Mouse (Mus musculus): ENCODE measurements around the gene Creb5.

Gene Creb5

DNA sequence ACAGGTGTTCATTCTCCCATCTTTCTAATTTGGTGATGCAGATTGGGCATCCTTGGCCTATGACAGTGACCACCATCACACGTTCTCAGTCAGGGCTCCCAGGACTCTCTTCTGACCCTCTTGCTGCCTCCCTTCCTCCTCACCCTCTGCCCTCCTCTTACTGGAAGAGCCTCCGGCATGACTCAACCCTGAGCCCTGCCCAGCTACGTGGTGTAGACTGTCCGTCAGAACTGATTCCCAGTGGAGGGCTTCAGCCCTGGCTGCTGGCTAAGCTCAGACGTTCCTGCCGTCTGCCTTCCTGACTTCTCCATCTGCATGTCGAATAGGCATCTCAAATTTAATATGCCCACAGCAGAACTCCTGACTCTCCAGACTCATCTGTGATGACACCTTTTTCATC is 275.5 kb downstream of the Creb5 start:
- DNase-seq = no peak

DNA sequence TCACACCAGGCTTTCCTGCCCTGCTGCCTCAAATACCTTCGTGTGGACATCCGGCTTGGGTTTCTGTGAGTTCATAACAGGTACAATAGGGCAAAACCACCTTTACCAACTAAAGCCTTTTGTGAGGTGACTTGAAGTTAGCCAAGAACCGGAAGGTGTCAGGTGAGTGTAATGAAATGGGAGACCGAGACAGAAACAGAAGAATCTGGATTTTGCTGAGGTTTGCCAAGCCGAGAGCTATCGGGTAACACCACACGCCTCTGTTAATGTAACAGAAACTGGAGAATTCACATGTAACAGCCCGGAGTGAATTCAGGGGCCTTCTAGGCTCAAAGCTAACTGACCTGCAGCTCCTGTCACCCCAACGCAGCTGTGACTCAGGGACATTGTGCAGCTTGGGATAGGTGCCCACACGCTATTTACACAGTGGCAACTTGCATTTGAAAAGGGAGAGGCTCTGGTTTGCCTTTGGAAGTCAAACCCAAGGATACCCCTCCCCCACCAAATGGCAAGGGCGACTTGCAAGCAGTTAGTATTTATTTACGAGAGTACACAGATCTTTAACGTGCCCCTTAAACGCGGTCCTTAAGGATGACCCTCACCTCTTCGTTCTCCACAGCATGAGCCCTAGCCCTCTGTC is 276.6 kb downstream of the Creb5 start:
- peak; percentile 25 to 49 for DNase-seq

DNA sequence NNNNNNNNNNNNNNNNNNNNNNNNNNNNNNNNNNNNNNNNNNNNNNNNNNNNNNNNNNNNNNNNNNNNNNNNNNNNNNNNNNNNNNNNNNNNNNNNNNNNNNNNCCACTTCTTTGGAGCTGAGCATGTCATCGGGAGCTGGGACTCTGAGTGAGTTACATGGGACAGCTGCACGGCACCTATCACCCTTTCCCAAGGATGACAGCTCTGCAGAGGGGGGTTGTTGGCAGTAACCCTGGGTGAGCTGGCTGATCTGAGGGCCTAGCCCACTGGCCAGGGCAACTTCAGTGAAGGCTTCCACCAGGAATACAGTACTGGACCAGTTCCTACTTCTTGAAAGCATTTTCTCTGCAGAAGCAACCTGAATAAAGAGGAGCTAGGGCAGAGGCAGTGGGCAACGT is 282.4 kb downstream of the Creb5 start:
- DNase-seq = no peak

DNA sequence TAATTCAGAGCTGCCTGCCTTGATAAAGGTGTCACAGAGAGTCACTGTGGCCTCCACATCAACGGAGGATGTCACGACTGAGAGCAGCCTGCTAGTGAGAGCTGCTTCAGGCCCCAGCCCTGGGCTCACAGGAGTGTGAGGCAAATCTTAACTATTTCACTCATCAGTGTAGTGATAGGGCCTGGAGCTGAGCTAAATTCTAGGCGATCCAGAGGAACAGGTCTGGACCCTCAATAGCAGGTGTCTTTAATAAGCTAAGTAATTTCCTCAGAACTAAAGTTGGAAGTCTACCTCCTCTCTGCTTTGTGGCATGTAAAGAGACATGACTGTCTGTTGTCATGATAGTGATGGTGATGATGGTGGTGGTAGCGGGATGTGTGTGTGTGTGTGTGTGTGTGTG is 283.8 kb downstream of the Creb5 start:
- no peak for DNase-seq

DNA sequence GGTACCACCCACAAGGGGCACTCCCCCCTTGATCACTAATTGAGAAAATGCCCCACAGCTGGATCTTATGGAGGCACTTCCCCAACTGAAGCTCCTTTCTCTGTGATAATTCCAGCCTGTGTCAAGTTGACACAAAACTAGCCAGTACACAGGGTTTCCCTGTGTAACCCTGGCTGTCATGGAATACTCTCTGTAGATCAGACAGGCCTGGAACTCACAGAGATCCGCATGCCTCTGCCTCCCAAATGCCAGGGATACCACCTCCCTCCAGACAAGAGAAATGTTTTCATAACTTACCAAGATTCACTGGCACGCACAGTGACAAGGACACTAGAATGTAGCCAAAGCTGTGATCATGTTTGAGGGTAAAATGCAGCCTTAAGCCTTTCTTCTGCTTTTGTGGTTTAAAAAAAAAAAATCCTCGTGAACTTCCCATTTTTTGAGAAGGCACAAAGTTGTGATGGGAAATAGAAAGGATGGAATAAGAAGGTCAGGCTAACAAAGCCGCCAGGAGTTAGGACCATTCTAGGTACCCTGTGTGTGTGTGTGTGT is 284.6 kb downstream of the Creb5 start:
- no peak for DNase-seq

DNA sequence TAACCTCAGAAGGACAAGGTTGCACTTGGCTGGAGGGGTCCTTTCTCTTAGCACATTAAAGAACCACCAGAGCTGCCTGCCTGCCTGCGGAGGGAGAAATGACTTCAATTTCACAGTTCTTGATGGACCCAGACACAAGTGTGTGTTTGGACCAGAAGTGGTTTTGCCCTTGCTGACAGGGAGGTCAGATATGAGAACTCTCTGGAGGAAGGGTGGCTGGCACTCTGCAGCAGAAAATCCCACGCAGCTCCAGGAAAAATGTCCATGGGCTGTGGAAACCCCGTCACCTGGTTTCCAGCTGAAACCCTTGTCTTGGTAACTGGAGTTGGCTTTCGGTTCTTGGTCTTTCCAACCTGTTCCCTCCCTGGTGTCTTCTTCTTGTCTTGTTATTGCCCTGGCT is 285.4 kb downstream of the Creb5 start:
- DNase-seq = peak; percentile 26

DNA sequence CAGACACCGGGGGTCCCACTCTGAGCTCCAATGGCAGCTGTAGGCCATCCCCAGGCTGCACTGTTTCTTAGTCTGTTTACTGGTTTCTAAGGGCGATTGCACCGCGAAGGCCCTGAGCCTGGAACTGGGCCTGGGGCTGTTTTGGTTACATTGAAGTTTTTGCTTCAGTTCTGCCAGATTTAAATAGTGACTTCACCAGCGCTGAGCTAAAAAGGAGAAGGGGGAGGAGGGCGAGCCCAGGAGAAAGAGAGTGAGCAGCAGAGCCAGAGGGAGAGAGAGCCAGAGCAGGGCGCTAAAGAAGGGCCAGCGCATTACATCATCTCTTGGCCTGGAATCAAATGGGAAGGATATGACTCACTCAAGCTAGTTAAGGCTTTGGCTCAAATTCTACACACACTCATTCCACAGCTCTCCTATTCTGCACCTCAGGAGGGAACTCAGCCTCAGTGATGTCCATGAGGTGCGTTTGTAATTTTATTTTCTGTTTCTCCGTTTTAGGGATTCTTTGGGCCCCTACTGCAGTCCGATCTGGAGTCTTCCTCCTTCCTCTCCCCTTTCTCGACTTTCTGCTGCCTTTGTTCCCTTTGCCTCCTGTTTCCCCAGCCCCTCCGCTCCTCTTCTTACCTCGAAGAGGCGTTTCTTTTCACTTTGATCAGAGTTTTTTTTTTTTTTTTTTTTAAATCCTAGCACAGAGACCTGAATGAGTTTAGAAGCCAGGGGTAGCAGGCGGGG is 286.1 kb downstream of the Creb5 start:
- peak; percentile 88 to 93 for DNase-seq

DNA sequence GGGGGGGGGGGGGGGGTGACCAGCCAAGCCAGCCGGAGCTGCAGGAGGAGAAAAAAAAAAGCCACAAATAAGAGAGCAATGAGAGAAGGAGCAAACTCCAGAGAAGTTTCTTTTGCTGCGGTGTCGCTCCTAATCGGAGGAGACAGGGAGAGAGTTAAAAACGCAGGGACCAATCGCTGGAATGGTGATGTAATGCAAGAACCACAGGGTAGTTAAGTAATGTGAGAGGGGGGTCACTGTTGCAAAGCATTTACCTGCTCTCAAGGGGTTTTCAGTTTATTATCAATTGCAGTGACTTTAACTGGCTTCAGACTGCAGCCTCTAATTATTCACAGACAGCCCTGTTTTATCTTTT is 286.6 kb downstream of the Creb5 start:
- no peak for DNase-seq

DNA sequence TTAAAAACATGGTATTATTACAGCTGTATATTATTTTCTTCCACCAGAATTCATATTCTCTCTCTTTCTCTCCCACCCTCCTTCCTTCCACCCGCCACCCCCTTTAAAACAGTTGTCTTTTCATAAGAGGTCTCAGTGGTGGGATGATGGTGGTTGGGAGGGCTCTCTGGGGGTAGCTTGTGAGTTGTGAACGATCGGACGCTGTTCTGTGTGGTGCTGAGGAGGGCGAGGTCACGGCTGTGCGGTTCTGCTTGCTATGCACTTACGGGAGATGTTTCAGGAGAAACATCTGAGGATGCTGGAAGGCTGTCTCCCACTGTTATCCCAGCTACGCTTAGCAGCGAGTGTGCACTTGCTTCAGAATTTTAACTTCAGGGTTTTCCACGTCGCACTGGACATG is 287.0 kb downstream of the Creb5 start:
- DNase-seq = no peak

DNA sequence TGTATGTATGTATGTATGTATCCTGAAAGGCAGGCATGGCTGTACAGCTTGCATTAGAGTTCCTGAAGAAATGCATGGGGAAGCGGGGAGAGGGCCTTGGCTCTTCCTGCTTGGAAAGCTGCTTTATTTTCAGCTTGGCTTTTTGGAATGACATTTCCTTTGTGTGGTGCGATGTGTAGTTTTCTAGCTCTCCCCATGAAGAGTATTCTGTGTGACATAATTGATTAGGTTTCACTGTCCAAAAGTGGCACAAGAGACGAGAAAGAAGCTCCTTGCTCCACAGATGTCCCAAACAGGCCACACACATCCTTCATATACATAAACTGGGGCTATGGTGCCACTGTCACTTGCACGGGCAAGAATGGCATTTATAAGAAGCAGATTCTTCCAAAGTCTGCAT is 288.1 kb downstream of the Creb5 start:
- no peak for DNase-seq

DNA sequence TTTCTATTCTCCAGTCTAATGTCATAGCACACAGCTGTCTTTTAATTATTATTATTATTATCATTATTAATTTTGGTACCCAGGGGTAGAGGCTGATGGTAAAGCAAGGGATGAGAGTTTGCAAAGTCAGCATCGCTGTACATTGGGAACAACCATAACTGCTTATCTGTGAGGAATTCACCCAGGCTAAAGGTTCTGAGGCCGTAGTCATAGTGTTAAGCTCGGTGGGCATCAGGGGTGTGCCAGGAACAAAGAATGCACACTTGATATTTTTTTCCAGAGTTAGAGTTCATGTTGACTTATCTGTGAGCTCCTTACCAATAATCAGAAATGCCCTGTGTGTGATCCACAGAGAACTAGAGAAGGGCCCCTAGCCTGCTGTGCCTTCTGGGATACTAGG is 288.8 kb downstream of the Creb5 start:
- DNase-seq = no peak

DNA sequence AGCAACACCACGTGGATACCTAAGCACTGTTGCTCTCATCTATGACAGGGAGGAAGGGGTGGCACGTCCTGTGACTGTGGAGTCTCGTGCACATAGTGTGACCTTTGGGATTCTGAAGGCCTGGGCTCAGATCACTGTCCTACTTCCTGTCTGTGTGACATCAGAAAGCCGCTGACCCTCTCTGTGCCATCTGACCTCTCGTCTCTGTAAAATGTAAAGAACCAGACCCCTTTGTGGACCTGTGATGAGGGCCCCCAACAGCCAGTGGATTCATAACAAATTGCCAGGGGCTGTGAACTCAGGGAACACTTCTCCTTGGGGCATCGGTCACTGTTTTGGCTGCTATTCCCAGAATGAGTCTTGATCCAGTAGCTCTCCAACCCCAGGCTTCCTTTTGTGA is 289.8 kb downstream of the Creb5 start:
- no peak for DNase-seq

DNA sequence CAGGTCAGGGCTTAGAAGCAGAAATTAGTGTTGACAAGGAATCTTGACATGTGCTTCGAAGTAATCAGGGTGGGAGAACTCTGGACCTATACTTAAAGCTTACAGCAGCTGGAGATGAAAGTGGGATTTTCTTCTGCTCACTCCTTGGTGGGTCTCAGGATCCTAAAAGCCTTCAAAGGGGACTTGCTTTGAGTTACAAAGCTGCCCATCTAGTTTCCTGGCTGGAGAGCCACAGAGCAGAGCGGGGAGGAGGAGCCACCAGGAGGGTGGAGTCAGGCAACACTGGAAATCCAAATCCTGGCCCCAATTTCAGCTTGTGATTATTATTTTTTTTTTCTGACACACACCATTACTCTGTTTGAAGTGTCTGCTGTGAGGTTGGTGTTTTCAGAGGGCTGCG is 290.7 kb downstream of the Creb5 start:
- no peak for DNase-seq

DNA sequence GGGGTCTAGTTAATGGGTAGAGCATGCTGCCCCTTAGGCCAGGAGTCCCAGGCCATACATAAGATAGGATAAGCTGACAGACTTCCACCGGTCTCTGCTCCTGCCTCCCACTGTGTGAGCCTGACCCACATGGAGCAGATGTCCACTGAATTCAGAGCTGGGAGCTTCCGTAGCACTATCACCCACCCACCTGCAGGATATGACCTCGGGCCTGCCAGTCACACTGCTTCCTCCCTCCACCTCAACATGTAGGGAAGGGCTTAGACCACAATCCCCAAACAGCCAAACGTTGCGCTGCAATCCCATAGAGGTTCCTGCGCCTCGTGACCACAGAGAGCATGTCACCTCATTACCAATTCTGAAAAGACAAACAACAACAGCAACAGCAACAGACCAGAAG is 293.3 kb downstream of the Creb5 start:
- no peak for DNase-seq

DNA sequence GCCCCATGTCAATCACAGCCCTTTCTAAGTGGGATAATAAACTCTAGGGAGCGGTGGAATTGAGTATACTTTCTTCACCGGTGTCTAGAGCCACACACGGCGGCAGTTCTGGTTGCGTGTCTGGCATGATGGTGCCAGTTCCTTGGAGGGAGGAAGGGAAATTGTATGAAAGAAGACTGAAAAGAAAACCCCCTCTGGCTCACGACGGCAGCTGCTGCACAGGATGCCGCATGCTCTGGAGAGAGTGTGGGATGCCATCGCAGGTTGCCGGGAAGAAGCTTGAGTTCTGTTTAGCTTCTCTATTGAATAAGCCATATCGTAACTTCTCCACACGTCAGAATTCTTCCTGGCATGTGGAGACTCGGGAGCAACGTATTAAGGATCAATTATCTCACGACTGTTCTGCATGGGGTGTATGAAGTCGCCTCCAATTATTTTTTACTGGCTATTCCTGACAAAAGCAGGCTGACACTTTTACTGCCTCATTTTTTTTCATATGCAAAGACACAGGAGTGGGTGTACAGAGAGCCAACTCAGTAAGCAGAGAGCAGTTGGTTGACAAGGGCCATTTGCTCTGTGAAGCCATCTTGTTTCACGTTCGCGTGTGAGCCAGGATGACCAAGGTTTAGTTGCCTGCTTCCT is 296.3 kb downstream of the Creb5 start:
- DNase-seq = no peak

DNA sequence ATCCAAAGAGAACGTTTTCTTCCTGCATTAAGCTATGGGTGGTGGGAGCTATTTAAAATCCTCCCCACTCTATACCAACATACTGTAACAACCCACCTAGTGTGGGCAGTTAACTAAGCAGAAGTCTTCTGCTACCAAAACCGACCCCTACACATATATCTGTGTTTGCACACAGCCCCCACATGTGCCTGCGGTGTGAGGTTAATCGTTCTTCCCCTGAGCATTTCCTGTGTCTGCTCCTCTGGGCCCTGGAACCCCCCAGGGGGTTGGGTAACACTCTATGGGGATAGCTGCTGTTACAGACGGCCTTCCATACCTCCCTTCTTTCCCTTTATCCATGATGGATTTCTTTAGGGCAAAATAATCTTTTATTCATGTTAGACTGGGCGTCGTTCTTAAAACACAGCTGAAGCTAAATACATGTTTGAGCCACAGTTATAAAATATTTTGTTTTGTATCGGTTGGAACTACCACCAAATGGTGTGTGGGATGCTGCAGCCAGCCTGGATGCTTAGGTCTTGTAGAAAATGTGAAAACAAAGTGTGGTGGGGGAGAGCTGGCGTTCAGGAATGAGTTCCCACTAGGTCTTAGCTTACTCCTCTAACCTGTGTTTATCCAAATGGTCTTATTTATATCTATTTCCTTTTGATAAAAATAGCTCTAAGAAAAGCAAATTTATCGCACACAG is 297.8 kb downstream of the Creb5 start:
- DNase-seq = no peak

DNA sequence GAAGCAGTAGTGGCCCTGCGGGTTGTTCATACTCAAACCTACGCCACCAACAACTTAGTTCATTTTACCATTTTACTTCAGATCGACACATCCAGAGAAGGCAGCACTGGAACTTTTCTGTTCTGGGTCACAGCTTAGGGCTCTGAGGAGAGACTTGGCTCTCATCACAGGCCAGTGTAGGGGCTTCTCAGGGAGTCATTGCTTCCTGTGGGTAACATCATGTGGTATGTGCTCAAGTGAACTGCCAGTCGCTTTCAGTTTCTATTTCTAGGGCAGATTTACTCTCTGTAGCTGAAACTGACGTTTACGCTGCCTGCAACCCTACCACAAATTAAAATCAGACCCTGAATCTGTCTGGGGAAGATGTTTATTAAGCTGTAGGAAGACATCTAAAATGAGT is 302.7 kb downstream of the Creb5 start:
- no peak for DNase-seq

DNA sequence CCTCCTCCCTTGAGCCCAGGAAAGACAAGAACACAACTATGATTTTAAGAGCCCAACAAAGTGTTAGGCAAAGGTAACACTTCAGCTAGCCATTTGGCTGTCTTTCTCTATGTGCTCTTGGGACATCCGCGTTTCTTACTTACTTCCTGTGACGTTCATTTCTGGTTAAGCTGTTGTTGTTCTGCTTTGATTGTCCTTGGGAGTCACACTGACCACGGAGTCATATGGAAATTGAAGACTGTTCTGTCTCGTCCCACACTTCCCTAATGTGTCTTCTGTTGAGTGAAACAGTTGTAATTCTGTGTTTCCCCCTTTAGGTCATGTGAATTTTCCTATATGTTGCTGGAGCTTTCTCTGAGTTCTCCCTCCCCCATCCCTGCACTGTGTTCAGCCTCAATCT is 305.2 kb downstream of the Creb5 start:
- no peak for DNase-seq

DNA sequence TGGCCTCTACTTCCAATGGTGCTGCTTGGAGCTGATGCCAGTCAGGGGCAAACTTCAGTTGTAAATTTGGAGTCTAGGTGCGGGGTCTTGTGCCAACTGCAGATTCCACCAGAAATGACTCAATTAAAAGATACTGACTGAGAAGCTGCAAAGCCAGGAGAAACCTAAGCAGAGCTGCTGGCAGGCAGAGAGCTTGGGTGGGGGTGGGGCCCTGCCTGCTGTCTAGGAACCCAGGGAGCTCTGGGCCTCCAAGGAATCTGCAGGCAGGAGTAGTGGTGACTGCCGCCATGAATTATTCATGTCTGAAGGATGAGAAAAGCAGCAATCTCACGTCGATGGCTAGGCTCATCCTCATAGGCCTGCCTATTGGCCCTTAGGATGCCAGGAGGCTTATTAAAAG is 306.5 kb downstream of the Creb5 start:
- no peak for DNase-seq

DNA sequence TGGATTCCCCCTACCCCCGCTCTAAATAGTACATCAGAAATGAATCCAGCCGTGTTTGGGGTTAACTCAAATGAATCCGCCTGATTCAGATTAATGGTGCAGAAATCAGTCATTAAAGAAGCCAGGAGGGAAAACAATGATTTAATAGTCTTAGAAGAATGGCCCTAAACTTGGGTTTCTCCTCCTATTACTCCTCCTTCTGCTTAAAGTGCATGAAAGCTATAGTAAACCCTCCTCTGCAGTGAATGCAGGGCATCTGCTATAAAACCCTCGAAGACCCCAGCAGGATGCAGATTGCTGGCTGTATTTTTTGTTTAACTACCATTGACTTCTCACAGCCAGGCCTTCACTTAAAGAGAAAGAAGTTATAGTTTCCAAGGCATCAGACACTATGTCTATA is 307.2 kb downstream of the Creb5 start:
- no peak for DNase-seq

DNA sequence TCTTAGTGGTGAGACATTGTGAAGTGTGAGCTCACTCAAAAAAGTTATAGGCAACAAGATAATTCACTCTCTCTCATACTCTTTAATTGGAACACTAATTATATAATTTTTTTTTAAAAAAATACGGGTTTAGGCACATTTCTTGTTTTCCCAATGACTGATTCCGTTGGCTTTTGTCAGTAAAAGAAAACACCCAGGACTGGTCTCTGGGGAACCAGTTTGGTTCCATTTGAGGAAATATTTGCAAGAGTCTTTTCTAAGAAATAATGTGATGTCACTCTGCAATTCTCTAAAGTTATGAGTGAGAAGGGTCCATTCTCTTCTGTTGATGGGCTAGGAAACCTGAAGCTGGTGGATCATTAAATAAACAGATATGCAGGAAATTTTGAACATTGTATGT is 309.3 kb downstream of the Creb5 start:
- DNase-seq = no peak

DNA sequence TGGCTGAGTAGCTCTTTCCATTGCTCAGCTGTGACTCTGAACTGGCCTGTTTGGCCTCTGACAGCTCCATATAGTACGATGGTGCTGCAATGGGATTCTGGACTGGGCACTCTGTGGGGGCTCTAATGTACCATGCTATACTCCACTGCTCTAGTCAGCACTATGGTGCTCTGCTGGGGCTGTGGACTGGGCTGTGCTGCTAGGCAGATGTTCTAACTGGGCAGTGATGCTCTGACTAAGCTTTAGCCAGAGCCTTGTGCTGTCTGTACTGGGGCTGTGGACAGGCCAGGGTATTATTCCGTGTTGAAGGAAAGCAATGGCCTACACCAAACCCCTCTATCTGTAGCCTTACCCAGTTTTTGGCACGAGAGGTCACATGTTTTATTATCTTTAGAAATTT is 316.0 kb downstream of the Creb5 start:
- DNase-seq = no peak

DNA sequence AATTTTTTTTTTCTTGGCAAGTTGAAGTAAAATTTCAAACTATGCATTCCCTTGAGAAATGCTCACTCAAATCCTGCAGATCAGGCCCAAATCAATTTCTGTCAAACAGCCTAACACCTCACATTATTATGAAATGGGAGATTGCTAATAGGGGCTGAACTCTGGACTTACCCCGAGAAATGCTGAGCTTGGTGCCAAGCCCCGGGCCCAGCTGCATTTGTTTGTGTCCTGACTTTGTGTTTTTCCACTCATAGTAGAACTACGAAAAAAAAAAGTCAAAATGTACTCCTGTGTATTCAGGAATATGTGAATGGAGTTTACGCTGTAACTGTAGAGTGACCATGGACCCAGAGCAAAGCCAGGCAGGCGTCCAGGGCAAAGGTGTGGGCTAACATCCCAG is 316.6 kb downstream of the Creb5 start:
- DNase-seq = no peak

DNA sequence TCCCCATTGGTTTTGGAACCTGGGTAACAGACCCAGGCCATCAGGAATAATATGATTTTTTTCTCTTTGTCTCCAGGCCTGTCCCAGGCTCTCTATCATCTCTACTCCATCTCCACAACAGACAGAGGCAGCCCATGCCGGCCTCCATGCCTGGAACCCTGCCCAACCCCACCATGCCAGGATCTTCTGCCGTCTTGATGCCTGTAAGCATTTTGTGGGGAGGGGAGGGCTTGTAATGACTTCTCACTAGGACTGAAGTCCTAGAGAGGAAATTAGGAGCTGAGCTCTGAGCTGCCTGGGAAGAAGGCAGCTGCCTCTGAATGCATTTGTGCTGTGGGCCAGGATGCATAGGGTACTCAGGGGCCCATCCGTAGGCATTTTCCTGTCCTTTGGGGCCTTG is 317.3 kb downstream of the Creb5 start:
- DNase-seq = no peak
